Mouse (Mus musculus): ENCODE measurements around the gene Ap1s2. TPM values are rescaled to one million over a fixed set of nuclear protein-coding genes. Genes with fewer than 3 reads are reported as not detected.

The Ap1s2 gene
- polyA plus RNA-seq, 1 experiment from 2014 or later: 33.0 TPM

DNA sequence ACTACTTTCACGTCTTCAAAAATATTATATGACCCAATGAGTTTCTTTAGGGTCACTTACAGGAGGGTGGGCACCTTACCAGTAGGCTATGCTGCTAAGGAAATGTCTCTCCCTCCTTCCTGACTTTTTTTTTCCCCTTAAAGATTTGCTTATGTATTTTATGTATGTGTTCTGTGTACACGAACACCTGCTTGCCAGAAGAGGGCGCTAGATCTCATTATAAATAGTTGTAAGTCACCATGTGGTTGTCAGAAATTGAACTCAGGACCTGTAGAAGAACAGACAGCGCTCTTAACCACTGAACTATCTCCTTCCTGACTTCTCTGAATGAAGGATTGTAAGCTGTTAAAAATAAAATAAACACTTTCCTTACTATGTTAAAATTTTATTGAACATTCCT is 72.7 kb downstream of the Ap1s2 start:
- Histone ChIP-seq H3K9ac (no peak overlapping the region), H3K9me3 (no peaks in the 10 kb centered on the region), H3K4me2 (no peak overlapping the region), H3K4me3 (no peak overlapping the region), H3K4me1 (no peaks in the 10 kb centered on the region), H3K27ac (no peak overlapping the region), H3K27me3 (no peaks in the 10 kb centered on the region), H3K36me3 (no peaks in the 10 kb centered on the region)
- no peak for ATAC-seq (ENCODE audit: insufficient number of reproducible peaks, low FRiP score, low TSS enrichment, low read depth)
- WGBS: 46% methylated on average over 4 of the region's 4 CpGs

DNA sequence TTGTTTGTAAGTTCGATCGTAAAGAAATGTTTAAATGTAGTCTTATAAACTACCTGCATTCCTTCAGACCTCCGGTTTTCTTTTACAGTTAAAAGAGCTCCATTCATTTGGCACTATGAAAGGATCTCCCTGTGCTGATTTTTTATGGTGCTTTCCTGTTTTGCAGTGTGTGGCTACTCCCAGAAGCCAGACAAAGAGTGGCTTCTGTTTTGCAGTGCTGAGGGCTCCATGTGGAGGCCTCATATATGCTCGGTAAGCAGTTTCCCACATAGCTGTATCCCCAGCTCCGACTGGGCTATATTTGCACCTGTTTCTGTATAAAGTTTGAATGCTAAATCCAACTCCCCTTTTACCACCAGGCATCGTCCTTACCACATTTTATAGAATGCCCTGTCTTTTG is 73.3 kb downstream of the Ap1s2 start:
- no peak for ATAC-seq (ENCODE audit: insufficient number of reproducible peaks, low FRiP score, low TSS enrichment, low read depth)
- WGBS: 54% methylated on average over 6 of the region's 6 CpGs

More for the DNA sequence above, 73.3 kb downstream of the Ap1s2 start:
- Histone ChIP-seq H3K9ac (no peak overlapping the region), H3K4me1 (no peaks in the 10 kb centered on the region), H3K4me2 (no peak overlapping the region), H3K36me3 (no peaks in the 10 kb centered on the region), H3K27ac (no peak overlapping the region), H3K27me3 (no peaks in the 10 kb centered on the region), H3K9me3 (no peaks in the 10 kb centered on the region), H3K4me3 (no peak overlapping the region)

Other genes starting within 250 kb of the Ap1s2 start
- 0.24 and 0.29 TPM in 2 replicates for gene Rnf138rt1, start 147.7 kb upstream of the Ap1s2 start, polyA plus RNA-seq (2015; fragmentation: Nextera tagmentation; extraction: Ambion mirVana)
- 57.6 and 58.9 TPM in 2 replicates for gene Zrsr2, start 49.6 kb downstream of the Ap1s2 start, polyA plus RNA-seq (2015; fragmentation: Nextera tagmentation; extraction: Ambion mirVana)
- 1.0 and 1.2 TPM in 2 replicates for gene Car5b, start 119.0 kb downstream of the Ap1s2 start, polyA plus RNA-seq (2015; fragmentation: Nextera tagmentation; extraction: Ambion mirVana)
- 19.8 and 21.1 TPM in 2 replicates for gene Siah1b, start 167.5 kb downstream of the Ap1s2 start, polyA plus RNA-seq (2015; fragmentation: Nextera tagmentation; extraction: Ambion mirVana)
- gene Cltrn, start 179.8 kb downstream of the Ap1s2 start, polyA plus RNA-seq (2015; fragmentation: Nextera tagmentation; extraction: Ambion mirVana): 0.19 TPM in 1 of 2 replicates, not detected in the other
- 15.6 and 16.2 TPM in 2 replicates for gene Ace2, start 230.3 kb downstream of the Ap1s2 start, polyA plus RNA-seq (2015; fragmentation: Nextera tagmentation; extraction: Ambion mirVana)